Mouse (Mus musculus): ENCODE measurements around the gene Ccdc170. TPM values are rescaled to one million over a fixed set of nuclear protein-coding genes. Genes with fewer than 3 reads are reported as not detected.
A peak's percentile ranks its signal among the peaks of the same experiment; 100 is the strongest.

The Ccdc170 gene
- polyA plus RNA-seq, 1 experiment from 2014 or later = 0.27 TPM

- no peaks in the 10 kb centered on the region for H3K9me3 ChIP-seq (ENCODE audit: control insufficient read depth, low read length)
- H3K9ac ChIP-seq (replicated peaks; ENCODE audit: low read depth, low read length) = no peak overlapping the region
- H3K4me1 ChIP-seq (ENCODE audit: control insufficient read depth, insufficient read depth, low read length) = no peaks in the 10 kb centered on the region
- no peaks in the 10 kb centered on the region for H3K27me3 ChIP-seq (ENCODE audit: control insufficient read depth, insufficient read depth, low read length)
- no peak overlapping the region for H3K4me3 ChIP-seq (ENCODE audit: low read depth, low read length)
- no peak for ATAC-seq (ENCODE audit: low read depth)
- H3K27ac ChIP-seq (ENCODE audit: low read depth, low read length) = no peak overlapping the region
- H3K4me2 ChIP-seq (ENCODE audit: low read depth, low read length) = no peak overlapping the region
- 78% methylated on average over 4 of the region's 4 CpGs for WGBS
- no peaks in the 10 kb centered on the region for H3K36me3 ChIP-seq (ENCODE audit: control insufficient read depth, insufficient read depth, low read length)
Measured at GRCm38 (mm10) chr10:4571304-4571703, 89.0 kb downstream of the Ccdc170 start.

GRCm38 (mm10) chr10:4581905-4582304 is 99.6 kb downstream of the Ccdc170 start:
- H3K27ac ChIP-seq (ENCODE audit: low read depth, low read length) = no peak overlapping the region
- no peak overlapping the region for H3K4me2 ChIP-seq (ENCODE audit: low read depth, low read length)
- H3K9ac ChIP-seq (replicated peaks; ENCODE audit: low read depth, low read length) = no peak overlapping the region
- WGBS = 65% methylated on average over 5 of the region's 5 CpGs
- no peaks in the 10 kb centered on the region for H3K36me3 ChIP-seq (ENCODE audit: control insufficient read depth, insufficient read depth, low read length)
- H3K27me3 ChIP-seq (ENCODE audit: control insufficient read depth, insufficient read depth, low read length) = no peaks in the 10 kb centered on the region
- H3K4me3 ChIP-seq (ENCODE audit: low read depth, low read length) = no peak overlapping the region
- H3K9me3 ChIP-seq (ENCODE audit: control insufficient read depth, low read length) = no peaks in the 10 kb centered on the region
- no peaks in the 10 kb centered on the region for H3K4me1 ChIP-seq (ENCODE audit: control insufficient read depth, insufficient read depth, low read length)
- peak; percentile 75; the same call in 1 of the 2 replicates for ATAC-seq (ENCODE audit: low read depth)

DNA sequence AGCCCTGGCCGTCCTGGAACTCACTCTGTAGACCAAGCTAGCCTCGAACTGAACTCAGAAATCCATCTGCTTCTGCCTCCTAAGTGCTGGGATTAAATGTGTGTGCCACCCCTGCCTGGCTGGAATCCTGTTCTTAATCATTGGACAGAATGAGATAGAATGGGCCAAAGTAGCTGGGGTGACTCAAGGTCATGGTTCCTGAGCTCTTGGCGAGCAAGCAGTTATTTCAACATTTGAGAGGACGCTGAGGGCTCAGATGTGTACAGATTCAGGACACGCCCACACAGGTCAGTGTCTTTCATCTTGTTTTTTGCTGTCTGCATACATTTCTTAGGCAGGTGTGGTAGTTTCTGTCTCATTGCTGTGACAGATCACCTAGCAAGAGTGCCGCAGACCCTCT is 104.4 kb downstream of the Ccdc170 start:
- no peak overlapping the region for H3K4me3 ChIP-seq (ENCODE audit: low read depth, low read length)
- WGBS = 88% methylated on average over 6 of the region's 6 CpGs
- no peaks in the 10 kb centered on the region for H3K27me3 ChIP-seq (ENCODE audit: control insufficient read depth, insufficient read depth, low read length)
- H3K4me2 ChIP-seq (ENCODE audit: low read depth, low read length) = no peak overlapping the region
- no peaks in the 10 kb centered on the region for H3K9me3 ChIP-seq (ENCODE audit: control insufficient read depth, low read length)
- no peak overlapping the region for H3K27ac ChIP-seq (ENCODE audit: low read depth, low read length)
- H3K9ac ChIP-seq (replicated peaks; ENCODE audit: low read depth, low read length) = no peak overlapping the region
- no peaks in the 10 kb centered on the region for H3K36me3 ChIP-seq (ENCODE audit: control insufficient read depth, insufficient read depth, low read length)
- no peaks in the 10 kb centered on the region for H3K4me1 ChIP-seq (ENCODE audit: control insufficient read depth, insufficient read depth, low read length)
- ATAC-seq (ENCODE audit: low read depth) = no peak

DNA sequence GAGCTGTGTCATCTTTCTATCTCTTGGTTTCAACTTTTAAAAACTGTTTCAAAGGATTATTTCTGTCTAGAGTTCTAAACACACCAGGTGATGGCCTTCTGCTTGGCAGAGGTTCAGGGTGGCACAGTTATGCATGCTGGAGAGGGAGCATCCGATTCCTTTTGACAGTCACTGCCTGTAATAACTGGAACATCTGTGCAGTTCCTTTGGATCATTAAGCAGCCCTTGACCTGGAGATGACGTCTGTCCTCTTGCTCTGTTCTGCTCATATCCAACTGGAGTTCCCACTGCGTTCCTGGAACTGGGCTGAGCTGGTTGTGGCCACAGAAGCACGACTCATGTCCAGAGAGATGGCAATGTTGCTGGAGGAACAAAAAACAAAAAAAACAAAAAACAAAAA is 107.3 kb downstream of the Ccdc170 start:
- no peak overlapping the region for H3K4me2 ChIP-seq (ENCODE audit: low read depth, low read length)
- WGBS = 60% methylated on average over 4 of the region's 4 CpGs

GRCm38 (mm10) chr10:4590956-4591355 is 108.7 kb downstream of the Ccdc170 start:
- no peak overlapping the region for H3K9ac ChIP-seq (replicated peaks; ENCODE audit: low read depth, low read length)
- no peak overlapping the region for H3K27ac ChIP-seq (ENCODE audit: low read depth, low read length)
- 86% methylated on average over 8 of the region's 8 CpGs for WGBS
- no peak for ATAC-seq (ENCODE audit: low read depth)
- H3K36me3 ChIP-seq (ENCODE audit: control insufficient read depth, insufficient read depth, low read length) = no peaks in the 10 kb centered on the region
- H3K27me3 ChIP-seq (ENCODE audit: control insufficient read depth, insufficient read depth, low read length) = no peaks in the 10 kb centered on the region
- H3K9me3 ChIP-seq (ENCODE audit: control insufficient read depth, low read length) = no peaks in the 10 kb centered on the region
- no peak overlapping the region for H3K4me3 ChIP-seq (ENCODE audit: low read depth, low read length)
- no peak overlapping the region for H3K4me2 ChIP-seq (ENCODE audit: low read depth, low read length)
- H3K4me1 ChIP-seq (ENCODE audit: control insufficient read depth, insufficient read depth, low read length) = no peaks in the 10 kb centered on the region

More for the DNA sequence above, 107.3 kb downstream of the Ccdc170 start:
- Histone ChIP-seq H3K36me3 (ENCODE audit: control insufficient read depth, insufficient read depth, low read length) (no peaks in the 10 kb centered on the region), H3K9ac (replicated peaks; ENCODE audit: low read depth, low read length) (no peak overlapping the region), H3K4me1 (ENCODE audit: control insufficient read depth, insufficient read depth, low read length) (no peaks in the 10 kb centered on the region), H3K9me3 (ENCODE audit: control insufficient read depth, low read length) (no peaks in the 10 kb centered on the region), H3K27ac (ENCODE audit: low read depth, low read length) (no peak overlapping the region), H3K4me3 (ENCODE audit: low read depth, low read length) (no peak overlapping the region), H3K27me3 (ENCODE audit: control insufficient read depth, insufficient read depth, low read length) (no peaks in the 10 kb centered on the region)
- no peak for ATAC-seq (ENCODE audit: low read depth)

DNA sequence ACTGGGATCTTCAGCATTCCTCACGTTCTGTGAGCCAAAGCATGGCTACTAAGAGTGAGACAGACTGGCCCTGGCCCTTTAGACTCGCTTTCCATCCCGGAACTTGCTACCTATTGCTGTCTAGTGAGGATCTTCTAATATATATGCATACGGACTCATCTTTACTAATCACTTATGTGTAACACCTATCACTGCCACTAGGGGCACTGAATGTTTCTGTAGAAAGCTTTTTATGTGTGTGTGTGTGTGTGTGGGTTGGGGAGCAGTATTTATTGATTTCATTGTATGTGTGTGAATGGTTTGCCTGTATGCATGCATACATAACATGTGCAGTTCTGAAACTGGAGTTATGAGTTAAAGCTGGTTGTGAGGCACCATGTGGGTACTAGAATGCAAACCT is 111.5 kb downstream of the Ccdc170 start:
- no peak overlapping the region for H3K4me2 ChIP-seq (ENCODE audit: low read depth, low read length)
- no peak overlapping the region for H3K4me3 ChIP-seq (ENCODE audit: low read depth, low read length)
- H3K9ac ChIP-seq (replicated peaks; ENCODE audit: low read depth, low read length) = no peak overlapping the region
- 78% methylated on average over 4 of the region's 4 CpGs for WGBS
- H3K27me3 ChIP-seq (ENCODE audit: control insufficient read depth, insufficient read depth, low read length) = no peaks in the 10 kb centered on the region
- no peaks in the 10 kb centered on the region for H3K36me3 ChIP-seq (ENCODE audit: control insufficient read depth, insufficient read depth, low read length)
- H3K27ac ChIP-seq (ENCODE audit: low read depth, low read length) = no peak overlapping the region
- H3K9me3 ChIP-seq (ENCODE audit: control insufficient read depth, low read length) = no peaks in the 10 kb centered on the region
- no peaks in the 10 kb centered on the region for H3K4me1 ChIP-seq (ENCODE audit: control insufficient read depth, insufficient read depth, low read length)
- ATAC-seq (ENCODE audit: low read depth) = no peak

DNA sequence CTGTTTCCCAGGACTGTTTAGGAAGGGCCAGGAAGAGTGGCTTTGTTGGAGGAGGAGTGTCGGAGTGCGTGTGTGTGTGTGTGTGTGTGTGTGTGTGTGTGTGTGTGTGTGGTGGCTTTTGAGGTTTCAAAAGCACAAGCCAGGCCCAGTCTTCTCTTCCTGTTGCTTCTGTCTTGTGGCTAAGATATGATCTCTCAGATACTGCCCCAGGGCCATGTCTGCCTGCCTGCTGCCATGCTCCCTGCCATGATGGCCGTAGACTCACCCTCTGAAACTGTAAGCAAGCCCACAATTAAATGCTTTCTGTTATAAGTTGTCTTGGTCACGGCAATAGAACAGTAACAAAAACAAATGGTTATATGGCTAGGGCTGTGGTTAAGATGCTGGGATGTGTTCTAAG is 114.9 kb downstream of the Ccdc170 start:
- Histone ChIP-seq H3K27me3 (ENCODE audit: control insufficient read depth, insufficient read depth, low read length) (no peaks in the 10 kb centered on the region), H3K4me3 (ENCODE audit: low read depth, low read length) (no peak overlapping the region), H3K9me3 (ENCODE audit: control insufficient read depth, low read length) (no peaks in the 10 kb centered on the region), H3K27ac (ENCODE audit: low read depth, low read length) (no peak overlapping the region), H3K4me1 (ENCODE audit: control insufficient read depth, insufficient read depth, low read length) (no peaks in the 10 kb centered on the region), H3K36me3 (ENCODE audit: control insufficient read depth, insufficient read depth, low read length) (no peaks in the 10 kb centered on the region), H3K9ac (replicated peaks; ENCODE audit: low read depth, low read length) (no peak overlapping the region), H3K4me2 (ENCODE audit: low read depth, low read length) (no peak overlapping the region)
- WGBS = 91% methylated on average over 4 of the region's 4 CpGs
- ATAC-seq (ENCODE audit: low read depth) = no peak

GRCm38 (mm10) chr10:4598244-4598842 is 116.0 kb downstream of the Ccdc170 start:
- Histone ChIP-seq H3K9ac (replicated peaks; ENCODE audit: low read depth, low read length) (no peak overlapping the region), H3K27me3 (ENCODE audit: control insufficient read depth, insufficient read depth, low read length) (no peaks in the 10 kb centered on the region), H3K4me2 (ENCODE audit: low read depth, low read length) (no peak overlapping the region), H3K27ac (ENCODE audit: low read depth, low read length) (no peak overlapping the region), H3K36me3 (ENCODE audit: control insufficient read depth, insufficient read depth, low read length) (no peaks in the 10 kb centered on the region), H3K4me3 (ENCODE audit: low read depth, low read length) (no peak overlapping the region), H3K4me1 (ENCODE audit: control insufficient read depth, insufficient read depth, low read length) (no peaks in the 10 kb centered on the region), H3K9me3 (ENCODE audit: control insufficient read depth, low read length) (no peaks in the 10 kb centered on the region)
- 61% methylated on average over 10 of the region's 10 CpGs for whole genome bisulfite sequencing
- ATAC-seq (ENCODE audit: low read depth) = peak; percentile 60; the same call in 1 of the 2 replicates

DNA sequence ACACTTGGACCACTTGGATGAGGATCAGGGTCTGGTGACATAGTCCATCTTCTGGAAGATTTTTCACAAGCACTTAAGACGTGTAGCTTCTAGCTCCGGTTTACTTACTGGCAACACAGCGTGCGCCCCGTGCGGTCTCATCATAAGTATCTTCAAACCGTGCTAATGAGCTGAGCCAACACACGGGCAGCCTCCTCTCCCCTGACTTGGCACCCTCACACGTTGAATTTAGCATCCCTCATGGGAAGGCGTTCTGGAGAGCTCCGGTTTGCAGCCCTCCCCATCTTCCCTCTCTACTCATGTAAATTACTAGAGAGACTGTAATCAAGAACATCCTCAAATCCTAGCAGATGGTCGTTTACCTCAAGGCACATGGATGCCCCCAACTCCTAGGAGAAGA is 116.6 kb downstream of the Ccdc170 start:
- no peak; the same call in 1 of the 2 replicates for ATAC-seq (ENCODE audit: low read depth)
- H3K4me1 ChIP-seq (ENCODE audit: control insufficient read depth, insufficient read depth, low read length) = no peaks in the 10 kb centered on the region
- WGBS = 85% methylated on average over 12 of the region's 12 CpGs

More for the DNA sequence above, 116.6 kb downstream of the Ccdc170 start:
- no peaks in the 10 kb centered on the region for H3K27me3 ChIP-seq (ENCODE audit: control insufficient read depth, insufficient read depth, low read length)
- no peak overlapping the region for H3K4me2 ChIP-seq (ENCODE audit: low read depth, low read length)
- no peak overlapping the region for H3K27ac ChIP-seq (ENCODE audit: low read depth, low read length)
- no peak overlapping the region for H3K4me3 ChIP-seq (ENCODE audit: low read depth, low read length)
- H3K36me3 ChIP-seq (ENCODE audit: control insufficient read depth, insufficient read depth, low read length) = no peaks in the 10 kb centered on the region
- no peaks in the 10 kb centered on the region for H3K9me3 ChIP-seq (ENCODE audit: control insufficient read depth, low read length)
- no peak overlapping the region for H3K9ac ChIP-seq (replicated peaks; ENCODE audit: low read depth, low read length)
